Mouse (Mus musculus): ENCODE results near the gene Nqo1.
A peak's percentile ranks its signal among the peaks of the same experiment; 100 is the strongest.

Gene Nqo1

GRCm38 (mm10) chr8:107405935-107406334, 2.9 kb upstream of the Nqo1 start:
- DNase-seq (ENCODE audit: low read depth, low spot score), result no peak

GRCm38 (mm10) chr8:107404057-107404456, 1.1 kb upstream of the Nqo1 start:
- no peak for DNase-seq (ENCODE audit: low read depth, low spot score)

GRCm38 (mm10) chr8:107401866-107402265, 1.1 kb downstream of the Nqo1 start:
- no peak for DNase-seq (ENCODE audit: low read depth, low spot score)

- no peak for DNase-seq (ENCODE audit: low read depth, low spot score)
Measured at GRCm38 (mm10) chr8:107399495-107399894, 3.5 kb downstream of the Nqo1 start.

GRCm38 (mm10) chr8:107397665-107398064, 5.3 kb downstream of the Nqo1 start:
- DNase-seq (ENCODE audit: low read depth, low spot score), result no peak

- DNase-seq (ENCODE audit: low read depth, low spot score), result no peak
Measured at GRCm38 (mm10) chr8:107396106-107396670, 6.8 kb downstream of the Nqo1 start.

- DNase-seq (ENCODE audit: low read depth, low spot score), result no peak
Measured at GRCm38 (mm10) chr8:107395397-107395796, 7.6 kb downstream of the Nqo1 start.

- DNase-seq (ENCODE audit: low read depth, low spot score), result no peak
Measured at GRCm38 (mm10) chr8:107391136-107391516, 11.9 kb downstream of the Nqo1 start.

GRCm38 (mm10) chr8:107390476-107391135, 12.4 kb downstream of the Nqo1 start:
- DNase-seq (ENCODE audit: low read depth, low spot score), result no peak

- no peak for DNase-seq (ENCODE audit: low read depth, low spot score)
Measured at GRCm38 (mm10) chr8:107389557-107389956, 13.4 kb downstream of the Nqo1 start.

GRCm38 (mm10) chr8:107387861-107388260, 15.1 kb downstream of the Nqo1 start:
- no peak for DNase-seq (ENCODE audit: low read depth, low spot score)

GRCm38 (mm10) chr8:107386642-107387041, 16.4 kb downstream of the Nqo1 start:
- DNase-seq (ENCODE audit: low read depth, low spot score), result peak; percentile 48

- peak; percentile 52 for DNase-seq (ENCODE audit: low read depth, low spot score)
Measured at GRCm38 (mm10) chr8:107386171-107386570, 16.8 kb downstream of the Nqo1 start.

- DNase-seq (ENCODE audit: low read depth, low spot score), result no peak
Measured at GRCm38 (mm10) chr8:107385063-107385462, 17.9 kb downstream of the Nqo1 start.

GRCm38 (mm10) chr8:107384651-107385050, 18.4 kb downstream of the Nqo1 start:
- DNase-seq (ENCODE audit: low read depth, low spot score), result no peak

GRCm38 (mm10) chr8:107382898-107383297, 20.1 kb downstream of the Nqo1 start:
- no peak for DNase-seq (ENCODE audit: low read depth, low spot score)

GRCm38 (mm10) chr8:107381666-107382065, 21.3 kb downstream of the Nqo1 start:
- no peak for DNase-seq (ENCODE audit: low read depth, low spot score)

GRCm38 (mm10) chr8:107380734-107381133, 22.3 kb downstream of the Nqo1 start:
- no peak for DNase-seq (ENCODE audit: low read depth, low spot score)

- no peak for DNase-seq (ENCODE audit: low read depth, low spot score)
Measured at GRCm38 (mm10) chr8:107377346-107377745, 25.7 kb downstream of the Nqo1 start.

GRCm38 (mm10) chr8:107370311-107370710, 32.7 kb downstream of the Nqo1 start:
- DNase-seq (ENCODE audit: low read depth, low spot score), result no peak
